Mouse (Mus musculus): Measurements from ENCODE around the gene Dgkg. TPM values are rescaled to one million over a fixed set of nuclear protein-coding genes. Genes with fewer than 3 reads are reported as not detected.

The Dgkg gene
- 1 to 10 TPM; 2.3 to 3.1 TPM for total RNA-seq (2021)
- long read RNA-seq, experiment 1, partial matches to known transcripts = 0 of 3 reads
- long read RNA-seq, experiment 1, other reads (novel, unspliced or antisense) = 1 of 3 reads
- long read RNA-seq, experiment 2 = 0 reads

DNA sequence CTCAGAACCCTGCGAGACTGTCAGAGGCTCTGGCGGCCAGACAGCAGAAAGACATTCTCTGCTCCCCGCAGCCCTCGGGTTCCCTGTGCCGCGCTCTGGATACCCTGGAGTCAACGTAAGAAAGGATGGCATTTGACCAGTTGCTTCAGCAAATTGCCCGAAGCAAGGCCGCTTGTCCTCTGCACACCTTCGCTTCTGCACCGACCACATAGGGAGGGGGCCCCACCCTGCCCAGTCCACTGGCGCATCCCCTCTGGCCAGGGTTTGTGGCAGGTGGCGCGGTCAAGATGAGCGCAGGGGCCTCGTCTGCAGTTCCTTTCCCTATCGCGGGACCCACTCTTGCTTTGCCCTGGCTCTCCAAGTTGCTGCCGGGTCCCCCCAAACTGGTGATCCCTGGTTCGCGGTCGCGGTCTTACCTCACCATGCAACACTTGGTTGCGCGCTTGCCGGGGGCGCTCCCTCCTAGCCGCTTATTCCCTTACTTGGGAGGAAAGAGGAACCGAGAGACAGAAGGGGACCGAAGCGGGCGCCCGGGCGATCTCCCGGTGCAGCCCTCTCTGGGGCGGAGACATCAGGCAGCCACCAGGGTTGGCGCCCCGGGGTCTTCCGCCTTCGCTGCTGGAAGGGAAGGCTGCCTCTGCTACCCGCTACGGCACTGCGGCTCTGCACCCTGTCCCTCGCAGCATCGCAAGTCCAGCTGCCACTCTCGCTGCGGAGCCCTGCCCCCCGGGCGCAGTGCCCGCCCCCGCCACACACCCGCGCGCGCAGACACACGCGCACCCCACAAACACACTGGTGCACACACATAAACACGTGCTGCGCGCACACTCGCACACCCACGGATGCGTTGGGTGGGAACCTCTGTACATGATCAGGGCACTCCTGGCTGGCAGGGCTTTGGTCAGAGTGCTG lies at the start of gene Dgkg:
Dgkg (minus strand) TSS at position 689 of the 912 bp plus-strand sequence.
- peak; percentile 52 for DNase-seq

DNA sequence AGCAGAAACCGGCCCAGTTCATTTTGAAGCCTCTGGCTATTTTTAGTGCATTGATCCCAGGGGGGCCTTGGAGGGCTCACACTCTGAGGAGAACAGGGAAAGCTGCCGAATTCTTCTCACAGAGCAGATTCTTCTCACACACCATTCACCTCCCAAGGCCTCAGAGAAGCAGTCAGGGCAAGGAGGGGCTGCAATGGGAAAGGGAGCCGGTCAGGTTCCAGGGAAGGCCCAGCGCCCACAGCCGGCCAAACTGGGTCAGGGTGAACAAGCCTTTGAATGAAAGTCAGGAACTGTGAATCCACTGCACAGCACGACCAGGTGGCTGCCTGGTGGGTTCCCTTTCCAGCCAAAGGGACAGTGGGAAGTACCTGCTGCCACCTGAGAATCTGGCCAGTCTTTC lies 47.9 kb upstream of the Dgkg start:
- peak; percentile 13 for DNase-seq

DNA sequence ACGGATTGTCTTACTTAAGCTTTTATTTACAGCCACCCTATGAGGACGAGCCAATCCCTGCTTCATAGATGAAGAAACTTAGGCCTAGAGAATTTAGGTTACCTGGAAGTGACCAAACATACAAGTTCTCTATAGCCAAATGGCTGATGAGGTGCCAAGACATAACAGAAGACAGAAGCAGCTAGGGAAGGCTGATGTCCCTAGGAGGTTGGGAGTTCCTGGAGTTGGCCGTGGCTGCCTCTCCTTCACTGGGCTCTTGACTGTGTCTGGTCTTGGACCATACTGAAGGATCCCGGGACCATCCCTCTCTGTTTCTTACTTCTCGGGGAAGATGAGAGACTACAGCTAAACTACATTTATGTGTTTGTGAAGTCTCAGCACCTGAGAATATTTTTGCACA lies 47.1 kb upstream of the Dgkg start:
- no peak for DNase-seq

DNA sequence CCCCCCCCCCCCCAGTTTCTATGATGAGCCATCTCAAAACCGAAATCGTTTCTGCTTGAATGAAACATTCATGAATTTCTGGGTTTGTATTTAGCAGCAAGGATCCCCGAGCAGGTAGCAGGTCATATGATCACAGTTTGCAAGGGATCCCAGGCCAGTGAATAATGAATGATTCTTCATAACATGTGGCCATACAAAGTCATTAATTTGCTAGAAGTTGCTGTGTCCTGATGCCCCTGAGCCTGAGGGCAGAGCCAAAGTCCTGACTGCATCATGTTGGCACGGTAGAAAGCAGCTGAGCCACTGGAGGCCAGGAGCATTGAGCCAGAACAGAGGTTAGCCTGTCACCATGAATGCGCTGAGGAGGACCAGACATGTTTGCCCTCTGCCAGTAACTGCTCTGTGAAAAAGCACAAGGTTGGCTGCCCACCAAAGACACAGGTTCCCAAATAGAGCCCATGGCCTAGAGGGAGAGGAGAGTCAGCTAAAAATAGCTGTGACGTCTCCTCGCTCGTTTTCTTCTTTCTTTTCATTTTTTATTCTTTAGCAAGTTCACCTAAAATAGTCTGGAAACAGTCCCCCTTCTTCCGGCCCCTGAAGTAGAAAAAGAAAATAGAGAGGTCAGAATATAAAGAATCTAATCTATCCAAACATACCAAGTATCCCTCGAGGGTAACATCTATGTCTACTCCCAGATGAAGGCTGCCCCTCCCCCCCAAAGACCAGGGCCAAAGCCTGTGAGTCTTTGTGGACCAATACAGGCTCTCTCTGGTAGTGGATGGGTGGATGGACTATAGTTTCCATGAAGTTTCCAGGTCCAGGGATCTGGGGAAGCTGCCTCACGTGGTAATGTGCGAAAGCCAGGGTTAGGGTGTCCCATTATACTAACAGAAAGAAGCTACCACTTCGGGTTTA lies 42.1 kb upstream of the Dgkg start:
- DNase-seq = peak; percentile 28

DNA sequence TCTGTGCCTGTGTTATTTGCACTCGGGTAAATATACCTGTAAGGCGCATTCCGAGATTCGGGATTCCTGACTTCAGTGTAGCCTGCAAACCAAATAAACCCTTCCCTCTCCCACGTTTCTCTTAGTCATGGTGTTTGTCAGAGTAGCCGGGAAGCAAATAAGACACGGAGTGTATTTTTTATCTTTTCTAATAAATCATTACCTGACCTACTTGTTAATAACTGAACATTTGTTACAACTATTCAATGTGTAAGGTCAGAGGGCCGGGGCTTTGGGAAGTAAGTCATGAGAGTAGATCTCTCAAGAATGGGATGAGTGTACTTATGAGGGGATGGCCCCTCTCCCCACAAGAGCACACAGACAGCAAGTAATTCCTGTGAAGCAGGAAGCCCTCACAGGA lies 41.1 kb upstream of the Dgkg start:
- DNase-seq = no peak

DNA sequence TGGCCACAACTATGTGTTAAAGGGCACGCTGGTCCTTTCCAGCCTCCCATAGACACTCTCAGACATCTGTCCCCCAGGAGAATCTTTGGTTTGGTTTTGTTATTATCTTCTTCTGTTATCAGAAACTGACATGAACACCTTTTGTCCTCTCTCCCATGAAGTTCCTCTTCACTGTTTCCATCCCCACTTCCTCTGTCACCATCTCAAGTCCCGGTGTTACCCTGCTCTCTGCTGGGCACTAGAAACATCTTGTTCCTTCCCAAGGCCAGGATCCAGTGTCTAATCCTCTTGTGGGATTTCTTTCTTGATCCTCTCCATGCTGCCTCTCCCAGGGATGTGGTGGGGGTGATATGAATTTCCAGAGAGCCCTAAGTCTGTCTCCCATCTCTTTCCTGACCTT lies 32.6 kb upstream of the Dgkg start:
- no peak for DNase-seq

DNA sequence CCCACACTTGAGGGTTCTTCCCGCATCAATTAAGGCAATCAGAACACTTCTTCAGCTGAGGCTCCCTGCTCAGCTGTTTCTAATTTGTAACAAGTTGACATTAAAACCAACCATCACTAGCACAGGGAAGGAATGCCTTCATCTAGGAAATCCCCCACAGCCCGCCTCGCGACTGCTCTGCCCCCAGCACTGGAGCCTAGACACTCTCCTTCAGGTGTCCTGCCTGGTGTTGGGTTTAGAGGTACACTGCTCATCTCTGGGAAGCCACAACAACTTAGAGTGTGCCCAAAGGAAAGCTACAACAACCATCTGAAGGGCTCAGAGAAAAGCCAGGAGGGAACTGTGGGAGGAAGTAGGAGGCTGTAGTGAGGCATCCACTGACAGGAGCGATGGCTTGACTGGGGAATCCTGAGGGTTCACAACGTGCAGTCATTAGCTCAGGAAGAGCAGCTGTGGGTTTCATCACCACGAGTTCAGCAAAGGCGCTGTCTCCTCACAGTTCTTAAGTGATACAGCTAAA lies 30.8 kb upstream of the Dgkg start:
- DNase-seq = no peak

DNA sequence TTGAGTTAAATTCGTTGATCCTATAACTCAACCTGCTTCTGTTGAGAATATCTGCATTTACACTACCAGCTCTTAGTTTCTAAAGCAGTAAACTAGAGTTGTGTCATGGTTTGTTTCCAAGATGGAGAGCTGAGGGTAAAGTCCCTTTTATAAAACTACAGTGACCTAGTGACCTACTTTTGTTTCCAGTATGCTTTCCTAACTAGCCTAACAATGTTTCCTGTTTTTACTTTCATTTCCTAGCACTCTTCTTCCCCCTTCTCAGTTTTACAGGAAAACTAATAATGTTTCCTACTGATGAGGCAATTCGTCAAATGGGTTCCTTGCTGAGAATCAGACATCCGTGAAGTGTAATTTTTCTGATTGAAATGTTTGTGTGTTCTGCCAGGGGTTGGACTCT lies 26.6 kb upstream of the Dgkg start:
- no peak for DNase-seq

DNA sequence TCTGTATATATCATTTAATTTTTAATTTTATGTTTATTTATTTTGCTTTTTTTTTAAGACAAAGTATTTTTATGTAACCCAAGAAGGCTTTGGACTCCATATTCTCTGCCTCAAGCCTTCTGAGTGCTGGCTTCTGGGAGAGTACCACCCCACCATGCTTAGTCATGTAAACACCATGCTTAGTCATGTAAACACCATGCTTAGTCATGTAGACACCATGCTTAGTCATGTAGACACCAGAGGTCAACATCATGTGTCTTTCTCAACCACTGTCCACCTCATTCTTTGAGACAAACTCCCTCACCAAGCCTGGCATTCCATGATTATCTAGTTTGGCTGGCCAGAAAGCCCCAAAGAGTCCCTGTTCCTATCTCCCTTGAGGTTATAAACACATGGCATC lies 25.7 kb upstream of the Dgkg start:
- DNase-seq = no peak

DNA sequence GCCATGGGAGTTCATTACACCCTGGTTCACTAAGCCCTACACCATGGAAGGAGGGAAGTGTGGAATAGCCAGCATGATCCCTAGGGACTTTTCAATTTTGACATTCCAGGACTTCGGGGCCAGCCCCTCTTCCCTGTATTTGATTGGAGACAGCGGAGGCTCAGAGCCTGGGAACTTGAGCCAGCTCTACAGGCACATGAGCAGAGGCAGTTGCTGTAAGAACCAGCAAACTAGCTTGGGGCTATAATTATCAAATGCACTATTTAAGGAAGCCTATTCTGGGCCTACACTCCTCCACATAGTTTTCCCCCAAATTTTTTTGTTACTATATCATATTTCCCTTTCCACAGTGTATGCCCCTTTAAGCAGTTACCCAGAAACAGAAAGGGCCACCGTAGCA lies 22.6 kb upstream of the Dgkg start:
- no peak for DNase-seq

DNA sequence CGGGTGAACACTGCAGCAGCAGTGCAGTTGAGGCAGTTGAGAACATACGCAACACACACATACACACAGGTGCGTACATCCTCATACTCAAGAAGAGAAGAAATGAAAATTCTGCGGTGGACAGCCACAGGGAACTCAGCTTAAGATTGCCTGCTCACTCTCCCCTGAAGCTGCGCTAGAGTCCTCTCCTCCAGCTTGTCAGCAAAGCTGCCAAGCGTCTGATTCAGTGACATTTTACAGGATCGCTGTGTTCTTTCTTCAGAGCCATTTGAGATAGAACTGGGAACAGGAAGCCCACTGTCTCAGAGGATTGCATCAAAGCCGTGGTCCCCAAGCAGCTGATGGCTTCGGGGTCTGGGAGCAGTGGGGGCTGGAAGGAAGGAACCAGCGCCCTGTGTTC lies 17.6 kb upstream of the Dgkg start:
- no peak for DNase-seq

DNA sequence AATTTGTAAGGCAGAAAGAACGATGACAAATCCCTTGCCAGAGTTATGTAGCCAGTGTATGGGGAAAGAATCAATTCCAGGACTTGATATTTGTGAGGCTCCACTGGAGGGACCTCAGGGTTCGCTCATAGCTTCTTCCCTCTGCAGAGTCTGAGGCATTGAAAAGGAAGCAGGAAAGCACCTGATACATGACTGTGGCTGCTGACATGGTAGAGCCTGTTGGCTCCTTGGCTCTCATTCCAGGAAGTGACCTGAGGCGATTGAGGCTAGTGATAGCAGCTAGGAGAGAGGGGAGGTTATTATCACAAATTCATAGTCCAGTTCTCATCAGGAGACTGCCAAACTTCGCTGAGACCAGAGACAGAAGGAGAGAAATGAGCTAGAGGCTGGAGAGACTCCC lies 17.1 kb upstream of the Dgkg start:
- DNase-seq = no peak

DNA sequence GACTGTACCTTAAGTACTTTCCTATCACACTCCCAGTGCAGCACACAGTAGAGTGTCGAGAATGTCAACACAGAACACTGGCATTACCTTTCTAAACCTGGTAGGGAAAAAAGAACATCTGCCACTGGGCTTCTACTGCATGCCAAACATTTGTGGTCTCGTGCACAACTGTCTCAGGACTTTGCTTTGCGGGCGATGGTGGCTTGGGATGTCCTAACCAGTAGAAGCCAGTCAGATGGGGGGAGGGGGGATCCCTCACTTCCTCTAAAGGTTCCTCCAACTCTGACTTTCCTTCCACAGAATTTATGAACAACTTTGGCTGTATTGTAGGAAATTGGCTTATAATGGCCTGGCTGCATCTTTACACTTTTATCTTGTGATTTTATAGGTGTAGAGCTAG lies 7.0 kb upstream of the Dgkg start:
- no peak for DNase-seq

DNA sequence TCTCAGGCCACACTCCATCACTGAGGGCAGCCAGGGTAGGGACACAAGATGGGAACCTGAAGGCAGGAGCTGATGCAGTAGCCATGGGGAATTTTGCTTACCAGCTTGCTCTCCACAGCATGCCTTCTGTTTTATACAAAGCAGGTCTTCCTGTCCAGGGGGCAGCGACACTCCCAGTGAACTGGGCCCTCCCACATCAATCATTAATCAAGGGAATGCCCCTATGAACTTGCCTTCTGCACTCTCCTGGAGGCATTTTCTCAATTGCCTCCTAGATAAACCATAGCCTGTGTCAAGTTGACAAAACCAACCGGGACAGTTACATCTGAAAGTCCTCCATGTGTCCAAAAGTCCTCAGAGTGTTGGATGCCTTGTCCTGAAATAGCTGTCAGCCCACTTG lies 6.1 kb upstream of the Dgkg start:
- DNase-seq = no peak

DNA sequence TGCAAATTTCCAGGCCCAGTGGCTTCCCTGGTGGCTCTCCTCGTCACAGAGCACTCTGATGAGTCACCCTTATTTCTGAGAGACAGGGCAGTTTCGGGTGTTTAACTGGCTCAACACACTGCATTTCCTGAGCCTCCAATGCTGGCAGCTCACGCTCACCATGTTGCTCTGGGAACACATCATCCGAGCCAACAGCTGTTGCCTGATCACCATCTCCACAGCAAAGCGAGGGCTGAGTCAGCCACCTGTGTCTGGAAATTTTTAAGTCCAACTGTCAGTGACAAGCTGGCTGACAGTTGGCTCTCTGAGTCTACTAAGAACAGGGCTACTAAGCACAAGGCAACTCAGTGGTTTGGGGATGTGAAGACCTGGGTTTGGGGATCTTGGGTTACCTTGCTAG lies 4.1 kb upstream of the Dgkg start:
- no peak for DNase-seq

DNA sequence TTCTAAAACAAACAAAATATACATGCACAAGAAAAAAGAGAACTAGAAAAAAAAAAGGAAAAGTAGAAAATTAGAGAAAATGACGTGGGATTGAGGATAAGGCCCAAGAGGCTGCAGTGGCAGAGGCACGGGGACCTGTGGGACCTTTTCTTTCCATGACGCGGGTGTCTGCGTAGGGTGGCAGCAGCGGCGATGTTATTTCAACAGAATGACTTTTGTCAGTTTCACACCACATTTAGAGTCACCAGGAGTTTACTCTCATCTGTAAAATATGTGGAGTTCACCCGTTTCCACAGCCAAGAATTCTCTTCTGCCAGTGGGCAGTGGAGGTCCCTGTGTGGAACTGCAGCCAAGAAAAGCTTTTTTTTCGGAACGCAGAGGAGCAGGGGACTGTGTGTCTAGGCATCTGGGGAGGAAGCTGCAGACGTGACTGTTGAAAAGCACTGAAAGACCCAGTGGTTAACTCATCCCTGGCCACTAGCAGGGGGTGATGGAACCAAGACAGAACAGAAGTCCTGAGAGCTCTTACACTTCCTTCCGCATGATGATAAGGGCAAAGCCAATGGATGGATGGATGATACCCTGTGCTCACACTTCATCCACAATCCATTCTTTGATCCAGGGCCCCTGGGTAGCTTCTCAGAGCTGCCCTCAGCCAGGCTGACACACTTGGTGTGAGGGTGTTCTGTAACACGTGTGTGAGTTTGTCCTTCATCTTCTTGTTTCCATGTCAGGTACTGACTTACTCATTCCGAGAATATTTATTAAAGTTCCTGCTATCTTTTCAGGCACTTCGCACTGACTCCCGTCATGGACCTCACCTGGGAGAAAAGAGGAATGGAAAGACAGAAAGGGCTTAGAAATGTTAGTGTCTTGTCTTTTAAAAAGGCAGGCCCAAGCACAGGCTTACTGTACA lies 1.1 kb upstream of the Dgkg start:
- DNase-seq = no peak

DNA sequence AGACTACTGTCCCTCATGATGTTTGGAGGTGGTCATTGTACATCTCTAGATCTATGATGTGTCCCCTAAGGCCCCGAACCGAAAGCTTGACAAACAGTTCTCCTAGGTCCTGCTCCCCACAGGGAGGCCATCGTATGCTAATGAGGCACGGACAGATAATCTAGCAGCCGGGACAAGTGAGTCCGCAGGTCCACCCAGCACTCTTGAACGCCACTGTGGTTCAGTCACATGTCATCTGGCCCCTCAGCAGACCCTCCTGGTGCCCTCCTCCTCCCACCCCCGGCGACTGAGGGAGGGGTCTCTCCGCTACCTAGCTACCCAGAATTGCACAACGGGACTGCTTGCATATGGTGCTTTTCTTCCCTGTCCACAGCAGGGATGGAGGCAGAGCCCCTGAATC lies 1.2 kb downstream of the Dgkg start:
- DNase-seq = no peak

DNA sequence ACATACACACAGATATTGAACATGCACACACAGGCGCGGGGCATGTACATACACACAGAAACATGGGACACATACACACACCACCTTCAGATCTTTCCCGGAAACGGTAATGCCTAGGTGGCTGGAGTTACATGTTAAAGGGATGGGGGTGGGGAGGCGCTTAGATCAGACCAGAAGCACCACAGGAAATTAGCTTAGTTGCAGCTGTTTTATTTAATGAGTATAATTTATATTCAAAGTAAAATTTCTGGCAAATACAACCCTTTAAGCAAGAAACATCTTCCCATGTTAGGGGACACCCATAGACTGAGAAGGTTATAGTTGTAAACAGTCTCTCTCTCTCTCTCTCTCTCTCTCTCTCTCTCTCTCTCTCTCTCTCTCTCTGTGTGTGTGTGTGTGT lies 1.8 kb downstream of the Dgkg start:
- no peak for DNase-seq

DNA sequence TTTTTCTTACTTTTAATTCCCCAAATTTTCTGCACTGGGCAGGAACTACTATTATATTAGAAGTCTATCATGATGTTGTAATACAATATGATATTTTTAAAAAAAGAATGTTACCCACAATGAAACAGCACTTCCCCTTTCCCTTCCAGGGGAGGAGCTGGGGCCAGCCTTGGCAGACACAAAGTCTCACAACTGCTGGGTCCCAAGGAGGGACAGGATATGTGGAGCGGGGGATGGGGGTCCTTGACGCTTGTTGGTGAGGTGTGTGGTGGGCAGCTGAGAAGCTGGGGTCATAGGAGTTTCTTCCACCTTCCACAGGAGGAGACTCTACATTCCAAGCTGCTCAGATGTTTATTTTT lies 2.6 kb downstream of the Dgkg start:
- DNase-seq = no peak

DNA sequence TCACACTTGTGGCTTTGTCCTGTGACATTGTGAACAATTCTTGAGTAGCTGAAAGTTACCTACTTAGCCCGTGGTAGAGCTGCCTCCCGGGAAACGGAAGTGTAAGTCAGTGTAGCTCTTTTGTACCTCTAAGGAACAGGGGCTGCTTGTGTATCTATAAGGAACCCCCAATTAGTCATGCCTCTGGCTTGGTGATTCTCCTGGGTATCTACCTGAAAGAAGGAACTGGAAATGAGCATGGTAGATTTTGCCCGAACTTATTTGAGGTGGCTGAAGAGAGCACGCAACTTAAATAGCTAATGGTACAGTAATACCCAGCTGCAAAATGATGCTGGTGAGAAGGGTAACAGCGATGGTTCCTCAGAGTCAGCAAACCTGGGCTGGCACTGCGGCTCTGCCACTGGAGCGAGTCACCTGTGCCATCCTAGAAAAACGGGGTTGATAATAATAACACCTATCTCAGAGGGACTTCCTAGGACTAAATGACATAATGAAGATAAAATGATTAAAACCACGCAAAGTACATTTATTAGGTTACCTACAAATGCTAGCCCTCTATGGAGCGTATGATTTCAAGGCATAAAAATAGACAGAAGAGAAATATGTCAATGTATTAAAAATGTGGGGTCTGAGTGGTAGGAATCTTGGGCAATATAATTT lies 3.1 kb downstream of the Dgkg start:
- DNase-seq = no peak

DNA sequence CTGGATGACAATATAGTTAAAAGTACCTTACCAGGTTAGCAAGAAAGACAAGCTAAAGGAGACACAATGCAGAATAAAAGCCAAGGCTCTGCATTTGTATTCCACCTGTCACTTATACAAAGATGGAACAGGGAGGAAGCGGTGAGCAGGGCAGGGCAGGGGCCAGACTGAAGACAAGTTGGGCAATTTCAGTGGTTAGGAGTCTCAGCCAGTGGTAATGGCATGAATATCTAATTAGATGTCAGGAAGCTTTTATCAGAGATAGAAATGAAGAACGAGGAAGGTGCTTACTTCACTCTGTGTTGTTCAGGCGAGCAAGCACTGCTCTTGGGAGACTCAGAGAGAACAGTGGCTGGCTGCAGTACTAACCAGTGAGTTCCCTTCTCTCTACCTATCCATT lies 5.8 kb downstream of the Dgkg start:
- DNase-seq = no peak

Data from adrenal gland, postnatal 10 days (tissue).